Mouse (Mus musculus) duodenum, adult 2 months (tissue): ENCODE data around the gene Pkib. TPM values are rescaled to one million over a fixed set of nuclear protein-coding genes. Genes with fewer than 3 reads are reported as not detected.

Source experiments
- polyA plus RNA-seq: library from polyadenylated mRNA; depleted of rRNA; stranded (reverse); fragments of >200 nt; gene quantifications from 2 replicates; pipeline ENCODE4 v1.2.3, GENCODE M21; 2012; ENCODE audit warnings: low replicate concordance; rRNA removed

Pkib gene
- polyA plus RNA-seq, result 0.34 and 0.52 TPM in 2 replicates

GRCm38 (mm10) chr10:57631896-57632867 lies at the start of gene Pkib:
Gene Pkib, plus strand, starts transcription at chr10:57631981.

DNA sequence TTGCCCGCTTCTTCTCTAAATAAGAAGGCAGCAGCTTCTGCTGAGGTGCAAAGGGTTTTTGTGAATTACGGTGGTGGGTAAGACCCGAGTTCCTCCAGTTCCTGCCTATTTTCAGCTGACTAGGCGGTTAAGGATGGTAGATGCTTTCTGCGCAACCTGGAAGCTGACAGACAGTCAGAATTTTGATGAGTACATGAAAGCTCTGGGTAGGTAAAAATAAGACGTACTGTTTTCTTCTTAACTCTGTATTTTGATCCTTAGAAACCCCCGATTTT lies 153.0 kb downstream of the Pkib start, which contains the start of gene Fabp7:
TSS of gene Fabp7 (plus strand) at position 6 of the 275 bp plus-strand sequence.

Other genes with a start within 250 kb of the Pkib start
- 0.33 and 0.46 TPM in 2 replicates for gene Hsf2, start 145.6 kb upstream of the Pkib start, polyA plus RNA-seq
- gene Serinc1, start 99.5 kb upstream of the Pkib start, polyA plus RNA-seq, result 4.1 and 7.9 TPM in 2 replicates
- gene Fabp7, start 152.9 kb downstream of the Pkib start, polyA plus RNA-seq, result not detected in 2 replicates
- 129 and 234 TPM in 2 replicates for gene Smpdl3a, start 162.4 kb downstream of the Pkib start, polyA plus RNA-seq